Comparison of ENCODE assay signal across 9 mouse cellular contexts in genomic region chr1:46018382-46018977, GRCm38 (mm10). TPM values are rescaled to one million over a fixed set of nuclear protein-coding genes. Genes with fewer than 3 reads are reported as not detected.
DNase-seq lines count a peak whose midpoint lies in the region; ATAC-seq and TF ChIP-seq lines count a peak whose summit lies in the region.
"Had no signal": no experiment of that assay in that cellular context is flagged by ENCODE, and none has a peak within 500 bp of the region (broad histone marks: within the 10 kb centered on the region; RNA-seq: fewer than 3 reads in every experiment).

No protein-coding gene starts in this region.

- no peak for ATAC-seq in midbrain, embryonic 16.5 days
- ATAC-seq in megakaryocyte-erythroid progenitor cell, adult 5-6 weeks (replicated peaks; ENCODE audit: low FRiP score, low TSS enrichment, poor library complexity, severe bottlenecking) = peak; percentile 67; the same call in 1 of the 2 replicates

- H3K27ac ChIP-seq in midbrain, embryonic 10.5 days (replicated peaks) = no peak overlapping the region
- H3K27ac ChIP-seq in midbrain, embryonic 16.5 days (ENCODE audit: low read length) = no peak overlapping the region
- no peak overlapping the region for H3K27ac ChIP-seq in layer of hippocampus, adult 2 months
- H3K27ac ChIP-seq: embryonic facial prominence, embryonic 12.5 days had no signal

- H3K9ac ChIP-seq in midbrain, embryonic 16.5 days (ENCODE audit: low read depth, low read length) = no peak overlapping the region
- H3K9ac ChIP-seq: embryonic facial prominence, embryonic 12.5 days had no signal

- H3K36me3 ChIP-seq in midbrain, embryonic 10.5 days = no peaks in the 10 kb centered on the region
- H3K36me3 ChIP-seq in midbrain, embryonic 16.5 days (ENCODE audit: control insufficient read depth, insufficient read depth, low read length) = no peaks in the 10 kb centered on the region
- H3K36me3 ChIP-seq: embryonic facial prominence, embryonic 12.5 days had no signal

- WGBS in midbrain, embryonic 10.5 days = 48% methylated on average over 2 of the region's 2 CpGs
- 69% methylated on average over 2 of the region's 2 CpGs for WGBS in midbrain, embryonic 16.5 days

- H3K4me1 ChIP-seq in midbrain, embryonic 10.5 days = no peaks in the 10 kb centered on the region
- no peaks in the 10 kb centered on the region for H3K4me1 ChIP-seq in midbrain, embryonic 16.5 days (ENCODE audit: control insufficient read depth, insufficient read depth, low read length)
- H3K4me1 ChIP-seq: embryonic facial prominence, embryonic 12.5 days had no signal

- H3K27me3 ChIP-seq in midbrain, embryonic 10.5 days (ENCODE audit: low read depth, poor library complexity, severe bottlenecking) = no peaks in the 10 kb centered on the region
- H3K27me3 ChIP-seq in midbrain, embryonic 16.5 days (ENCODE audit: control insufficient read depth, insufficient read depth, low read depth, low read length) = no peaks in the 10 kb centered on the region
- H3K27me3 ChIP-seq: embryonic facial prominence, embryonic 12.5 days had no signal

- H3K4me3 ChIP-seq in midbrain, embryonic 10.5 days = no peak overlapping the region
- H3K4me3 ChIP-seq in midbrain, embryonic 16.5 days (ENCODE audit: low read depth, low read length) = no peak overlapping the region
- no peak overlapping the region for H3K4me3 ChIP-seq in layer of hippocampus, adult 2 months
- H3K4me3 ChIP-seq: embryonic facial prominence, embryonic 12.5 days had no signal

- H3K4me2 ChIP-seq in midbrain, embryonic 16.5 days (ENCODE audit: low read length) = no peak overlapping the region
- H3K4me2 ChIP-seq: embryonic facial prominence, embryonic 12.5 days had no signal

- no peaks in the 10 kb centered on the region for H3K9me3 ChIP-seq in midbrain, embryonic 10.5 days (replicated peaks)
- H3K9me3 ChIP-seq in midbrain, embryonic 16.5 days (replicated peaks; ENCODE audit: control insufficient read depth, low read length, poor library complexity, severe bottlenecking) = no peaks in the 10 kb centered on the region
- H3K9me3 ChIP-seq: embryonic facial prominence, embryonic 12.5 days had no signal

- peak; percentile 17 for DNase-seq in midbrain, embryonic 10.5 days (ENCODE audit: low spot score)
- peak; percentile 36 to 51 for DNase-seq in adrenal gland, postnatal 36 days
- peak; percentile 31 for DNase-seq in gastrocnemius, postnatal 10 days
- peak; percentile 21 to 44 for DNase-seq in layer of hippocampus, adult 2 months (ENCODE audit: low spot score in 2 of 2)
- no peak for DNase-seq in spleen, postnatal 14 days (ENCODE audit: low spot score in 2 of 2)
- DNase-seq in thymus, adult 18-20 months = no peak

- peak; percentile 76 for TF ChIP-seq CTCF in layer of hippocampus, adult 2 months (conservative IDR thresholded peaks at IDR 0.05)

RNA-seq across cellular contexts. Expression of gene Dnah7b, which starts 47.6 kb away (rescaled TPM):
- 1.9 and 2.2 TPM in 2 replicates for polyA plus RNA-seq in midbrain, embryonic 10.5 days (2016; fragmentation: Nextera tagmentation; extraction: Ambion mirVana)
- 3.2 and 3.5 TPM in 2 replicates for polyA plus RNA-seq in midbrain, embryonic 16.5 days (2015; fragmentation: Nextera tagmentation; extraction: Ambion mirVana)
- total RNA-seq in adrenal gland, postnatal 36 days (2021) = 1 to 10 TPM; 1.7 to 3.4 TPM
- under 1 TPM; 0.47 to 0.52 TPM for total RNA-seq in gastrocnemius, postnatal 10 days (2021)
- 1 to 10 TPM; 1.5 to 2.0 TPM for total RNA-seq in layer of hippocampus, adult 2 months (2021)
- total RNA-seq in megakaryocyte-erythroid progenitor cell, adult 5-6 weeks (2014; fragmentation: Nextera tagmentation) = not detected in 2 replicates
- not detected in 2 replicates for total RNA-seq in megakaryocyte-erythroid progenitor cell, adult 5-6 weeks (2017)

Comparison
In these comparisons a context has a peak if more than half of its experiments do, and no peak if none do; other contexts are left out.
1. DNase-seq: peak in midbrain, embryonic 10.5 days (single experiment), adrenal gland, postnatal 36 days (2 of 2), gastrocnemius, postnatal 10 days (single experiment) and layer of hippocampus, adult 2 months (2 of 2); none in spleen, postnatal 14 days (0 of 2) and thymus, adult 18-20 months (0 of 2).